Mouse (Mus musculus) liver, embryonic 12.5 days (tissue): ENCODE data around the gene Rsph6a. TPM values are rescaled to one million over a fixed set of nuclear protein-coding genes. Genes with fewer than 3 reads are reported as not detected.

Source experiments
- ATAC-seq: fragments of 200-750 bp; cut with Nextera tagmentation; 2 replicates; pipeline ENCODE4 v1.8.0; 2017; ENCODE audit warnings: moderate number of reproducible peaks, mild to moderate bottlenecking, moderate library complexity
- H3K27ac ChIP-seq: fragments of 300-500 bp; sonication (generic); 2 replicates; pipeline ENCODE4 v1.5.1; 2016; ENCODE audit warnings: mild to moderate bottlenecking
- H3K27me3 ChIP-seq: fragments of 300-500 bp; sonication (generic); replicated peaks from 2 replicates; pipeline ENCODE4 v1.6.1; 2016; ENCODE audit warnings: mild to moderate bottlenecking, moderate library complexity
- H3K36me3 ChIP-seq: fragments of 300-500 bp; sonication (generic); 2 replicates; pipeline ENCODE4 v1.6.1; 2016; ENCODE audit warnings: mild to moderate bottlenecking, moderate library complexity
- H3K4me1 ChIP-seq: fragments of 300-500 bp; sonication (generic); 2 replicates; pipeline ENCODE4 v1.6.1; 2016
- H3K4me2 ChIP-seq: fragments of 300-500 bp; sonication (generic); 2 replicates; pipeline ENCODE4 v1.6.1; 2016; ENCODE audit warnings: mild to moderate bottlenecking, moderate library complexity
- H3K4me3 ChIP-seq: fragments of 300-500 bp; sonication (generic); 2 replicates; pipeline ENCODE4 v1.5.1; 2016; ENCODE audit warnings: mild to moderate bottlenecking, moderate library complexity
- H3K9ac ChIP-seq: fragments of 300-500 bp; sonication (generic); 2 replicates; pipeline ENCODE4 v1.6.1; 2016; ENCODE audit warnings: mild to moderate bottlenecking, moderate library complexity
- H3K9me3 ChIP-seq: fragments of 300-500 bp; sonication (generic); replicated peaks from 2 replicates; pipeline ENCODE4 v1.6.1; 2016; ENCODE audit warnings: mild to moderate bottlenecking, moderate library complexity
- WGBS: fragments of 180-500 bp; shearing (Covaris S2); methylation state at CpG from one replicate; pipeline ENCODE4 v1.1.7; 2016; ENCODE audit not compliant: insufficient replicate concordance; 5-methylcytosine and 5-hydroxymethylcytosine counted together
- polyA plus RNA-seq: library from polyadenylated mRNA; unstranded; fragments of >200 nt; fragmentation: Nextera tagmentation; extraction: Ambion mirVana; gene quantifications from 2 replicates; pipeline ENCODE4 v1.2.1, GENCODE M21; 2016

The Rsph6a gene
- polyA plus RNA-seq, 1 experiment from 2014 or later: not detected

- H3K27me3 ChIP-seq: peaks cover 95% of the 10 kb centered on the region
- no peak for ATAC-seq
- H3K9ac ChIP-seq: peak overlapping the region; percentile 75
Measured at GRCm38 (mm10) chr7:19095751-19096110, 41.2 kb downstream of the Rsph6a start.

DNA sequence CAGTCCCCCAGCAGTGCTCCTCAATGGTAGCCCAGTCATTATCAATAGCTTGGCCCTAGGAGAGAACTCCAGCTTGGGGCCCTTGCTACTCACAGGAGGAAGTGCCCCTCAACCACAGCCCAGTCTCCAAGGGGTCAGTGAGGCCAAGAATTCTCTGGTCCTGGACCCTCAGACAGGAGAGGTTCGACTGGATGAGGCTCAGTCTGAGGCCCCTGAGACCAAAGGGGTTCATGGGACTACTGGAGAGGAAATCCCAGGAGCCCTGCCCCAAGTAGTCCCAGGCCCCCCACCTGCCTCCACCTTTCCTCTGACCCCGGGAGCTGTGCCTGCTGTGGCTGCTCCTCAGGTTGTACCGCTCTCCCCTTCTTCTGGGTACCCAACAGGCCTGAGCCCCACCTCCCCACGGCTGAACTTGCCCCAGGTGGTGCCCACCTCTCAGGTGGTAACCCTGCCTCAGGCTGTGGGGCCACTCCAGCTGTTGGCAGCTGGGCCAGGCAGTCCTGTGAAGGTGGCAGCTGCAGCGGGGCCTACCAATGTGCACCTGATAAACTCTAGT is 42.0 kb downstream of the Rsph6a start:
- WGBS: 45% methylated on average over 5 of the region's 5 CpGs
- no peaks in the 10 kb centered on the region for H3K36me3 ChIP-seq
- H3K9ac ChIP-seq: no peak overlapping the region
- H3K9me3 ChIP-seq: no peaks in the 10 kb centered on the region
- peaks cover 60% of the 10 kb centered on the region for H3K4me1 ChIP-seq
- ATAC-seq: no peak
- peaks cover 91% of the 10 kb centered on the region for H3K27me3 ChIP-seq
- peak overlapping the region; percentile 66 for H3K4me3 ChIP-seq
- peak overlapping the region; percentile 17; the same call in 1 of the 2 replicates for H3K27ac ChIP-seq
- H3K4me2 ChIP-seq: peak overlapping the region; percentile 98

More at GRCm38 (mm10) chr7:19095751-19096110, 41.2 kb downstream of the Rsph6a start:
- Histone ChIP-seq H3K27ac (peak overlapping the region; percentile 80; the same call in 1 of the 2 replicates), H3K9me3 (no peaks in the 10 kb centered on the region), H3K4me2 (peak overlapping the region; percentile 98), H3K4me3 (peak overlapping the region; percentile 66), H3K36me3 (no peaks in the 10 kb centered on the region), H3K4me1 (peaks cover 60% of the 10 kb centered on the region)
- WGBS: 2% methylated on average over 19 of the region's 19 CpGs

DNA sequence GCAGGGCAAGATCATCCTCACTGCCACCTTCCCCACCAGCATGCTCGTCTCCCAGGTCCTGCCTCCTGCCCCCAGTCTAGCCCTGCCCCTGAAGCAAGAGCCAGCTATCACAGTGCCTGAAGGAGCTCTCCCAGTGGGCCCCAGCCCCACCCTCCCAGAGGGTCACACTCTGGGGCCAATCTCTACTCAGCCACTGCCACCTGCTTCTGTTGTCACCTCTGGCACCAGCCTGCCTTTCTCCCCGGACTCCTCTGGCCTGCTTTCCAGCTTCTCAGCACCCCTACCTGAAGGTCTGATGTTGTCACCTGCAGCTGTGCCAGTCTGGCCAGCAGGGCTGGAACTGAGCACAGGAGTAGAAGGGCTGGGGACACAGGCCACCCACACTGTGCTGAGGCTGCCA is 42.7 kb downstream of the Rsph6a start:
- no peak overlapping the region for H3K27ac ChIP-seq
- H3K36me3 ChIP-seq: no peaks in the 10 kb centered on the region
- WGBS: 15% methylated on average over 2 of the region's 2 CpGs
- no peak overlapping the region for H3K4me3 ChIP-seq
- no peak overlapping the region for H3K4me2 ChIP-seq
- peaks cover 91% of the 10 kb centered on the region for H3K27me3 ChIP-seq
- no peak for ATAC-seq
- H3K9me3 ChIP-seq: no peaks in the 10 kb centered on the region
- no peak overlapping the region for H3K9ac ChIP-seq
- H3K4me1 ChIP-seq: peaks cover 54% of the 10 kb centered on the region

GRCm38 (mm10) chr7:19097863-19098262 is 43.4 kb downstream of the Rsph6a start:
- Histone ChIP-seq H3K27me3 (peaks cover 91% of the 10 kb centered on the region), H3K27ac (no peak overlapping the region), H3K36me3 (no peaks in the 10 kb centered on the region), H3K4me3 (no peak overlapping the region), H3K9me3 (no peaks in the 10 kb centered on the region), H3K4me1 (peaks cover 48% of the 10 kb centered on the region), H3K9ac (no peak overlapping the region), H3K4me2 (no peak overlapping the region)
- ATAC-seq: no peak

- H3K27ac ChIP-seq: no peak overlapping the region
- H3K9ac ChIP-seq: no peak overlapping the region
- no peaks in the 10 kb centered on the region for H3K36me3 ChIP-seq
- peaks cover 88% of the 10 kb centered on the region for H3K27me3 ChIP-seq
- peaks cover 38% of the 10 kb centered on the region for H3K4me1 ChIP-seq
- no peak overlapping the region for H3K4me3 ChIP-seq
- no peak overlapping the region for H3K4me2 ChIP-seq
- ATAC-seq: no peak
- 63% methylated on average over 7 of the region's 7 CpGs for WGBS
- H3K9me3 ChIP-seq: no peaks in the 10 kb centered on the region
Measured at GRCm38 (mm10) chr7:19098811-19099210, 44.3 kb downstream of the Rsph6a start.

GRCm38 (mm10) chr7:19100290-19100689 is 45.8 kb downstream of the Rsph6a start:
- no peak overlapping the region for H3K4me3 ChIP-seq
- 56% methylated on average over 1 of the region's 1 CpGs for WGBS
- no peak overlapping the region for H3K27ac ChIP-seq
- no peaks in the 10 kb centered on the region for H3K9me3 ChIP-seq
- peaks cover 23% of the 10 kb centered on the region for H3K4me1 ChIP-seq
- no peak for ATAC-seq
- H3K9ac ChIP-seq: no peak overlapping the region
- H3K4me2 ChIP-seq: no peak overlapping the region
- H3K36me3 ChIP-seq: no peaks in the 10 kb centered on the region
- H3K27me3 ChIP-seq: peaks cover 81% of the 10 kb centered on the region

GRCm38 (mm10) chr7:19103741-19104140 is 49.3 kb downstream of the Rsph6a start:
- Histone ChIP-seq H3K9ac (no peak overlapping the region), H3K27ac (no peak overlapping the region), H3K27me3 (peaks cover 58% of the 10 kb centered on the region), H3K36me3 (no peaks in the 10 kb centered on the region), H3K4me3 (no peak overlapping the region), H3K4me2 (no peak overlapping the region), H3K4me1 (no peaks in the 10 kb centered on the region), H3K9me3 (no peaks in the 10 kb centered on the region)
- ATAC-seq: no peak

DNA sequence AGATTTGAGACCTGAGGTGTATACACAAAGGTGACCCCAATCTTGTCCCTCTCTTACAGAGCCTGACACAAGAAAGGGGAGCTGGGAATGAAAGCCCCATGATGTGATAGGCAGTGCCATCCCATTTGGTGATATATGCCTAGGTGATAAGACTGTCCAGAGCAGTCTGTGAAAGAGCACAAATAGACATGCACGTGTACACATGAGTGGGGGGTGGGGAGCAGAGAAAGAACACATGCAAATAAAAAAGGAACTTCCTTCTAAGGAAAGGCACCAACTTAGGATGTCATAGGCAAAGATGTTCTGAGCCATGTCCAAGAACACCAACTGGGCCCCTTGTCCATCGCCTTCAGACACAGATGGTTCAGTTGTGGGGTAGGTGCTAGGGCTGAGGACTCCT is 50.0 kb downstream of the Rsph6a start:
- Histone ChIP-seq H3K4me1 (no peaks in the 10 kb centered on the region), H3K9ac (no peak overlapping the region), H3K9me3 (no peaks in the 10 kb centered on the region), H3K27me3 (peaks cover 54% of the 10 kb centered on the region), H3K4me3 (no peak overlapping the region), H3K27ac (no peak overlapping the region), H3K36me3 (no peaks in the 10 kb centered on the region), H3K4me2 (no peak overlapping the region)
- 51% methylated on average over 2 of the region's 2 CpGs for WGBS
- no peak for ATAC-seq

- 28% methylated on average over 3 of the region's 3 CpGs for WGBS
Measured at GRCm38 (mm10) chr7:19107436-19107835, 52.9 kb downstream of the Rsph6a start.

DNA sequence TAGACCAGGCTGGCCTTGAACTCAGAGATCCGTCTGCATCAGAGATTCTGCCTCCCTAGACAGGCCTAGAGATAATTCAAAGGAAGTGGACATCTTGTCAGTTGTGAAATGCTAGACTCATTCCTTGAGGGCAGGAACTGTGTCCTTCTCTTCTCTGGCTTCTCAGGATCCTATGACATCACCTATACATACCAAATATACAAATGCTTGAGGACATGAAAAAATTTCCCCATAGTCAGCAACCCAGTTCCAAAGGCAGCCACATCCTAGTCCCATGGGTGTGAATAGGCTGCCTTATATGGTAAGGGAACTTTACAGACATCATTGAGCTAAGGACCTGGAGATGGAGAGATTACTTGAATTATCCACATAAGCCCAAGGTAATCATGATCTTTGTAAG is 55.1 kb downstream of the Rsph6a start:
- 66% methylated on average over 1 of the region's 1 CpGs for WGBS
- H3K9me3 ChIP-seq: no peaks in the 10 kb centered on the region
- H3K4me3 ChIP-seq: no peak overlapping the region
- H3K27ac ChIP-seq: no peak overlapping the region
- no peak for ATAC-seq
- no peaks in the 10 kb centered on the region for H3K4me1 ChIP-seq
- no peak overlapping the region for H3K4me2 ChIP-seq
- H3K36me3 ChIP-seq: no peaks in the 10 kb centered on the region
- peaks cover 37% of the 10 kb centered on the region for H3K27me3 ChIP-seq
- H3K9ac ChIP-seq: no peak overlapping the region

More at GRCm38 (mm10) chr7:19107436-19107835, 52.9 kb downstream of the Rsph6a start:
- no peaks in the 10 kb centered on the region for H3K36me3 ChIP-seq
- H3K9ac ChIP-seq: no peak overlapping the region
- H3K4me3 ChIP-seq: no peak overlapping the region
- H3K4me2 ChIP-seq: no peak overlapping the region
- no peaks in the 10 kb centered on the region for H3K4me1 ChIP-seq
- H3K27ac ChIP-seq: no peak overlapping the region
- peaks cover 45% of the 10 kb centered on the region for H3K27me3 ChIP-seq
- H3K9me3 ChIP-seq: no peaks in the 10 kb centered on the region
- no peak for ATAC-seq

- Histone ChIP-seq H3K4me3 (0 out of 2 replicates have a peak within 1 kb of the TSS, but pooled peaks have one; percentile 8), H3K4me2 (peak within 1 kb of the TSS; percentile 95), H3K27ac (no peak within 1 kb of the TSS), H3K9ac (no peak within 1 kb of the TSS), H3K27me3 (peaks cover 16% of the 10 kb centered on the region), H3K36me3 (no peaks in the 10 kb centered on the region), H3K4me1 (peaks cover 29% of the 10 kb centered on the region), H3K9me3 (peaks cover 8% of the 10 kb centered on the region)
- ATAC-seq: no peak
- WGBS: 21% methylated on average over 64 of the region's 64 CpGs
Measured at GRCm38 (mm10) chr7:19118028-19118771, 63.7 kb downstream of the Rsph6a start, which contains the start of gene Gm4969. Gm4969 (minus strand) TSS chr7:19118368.

DNA sequence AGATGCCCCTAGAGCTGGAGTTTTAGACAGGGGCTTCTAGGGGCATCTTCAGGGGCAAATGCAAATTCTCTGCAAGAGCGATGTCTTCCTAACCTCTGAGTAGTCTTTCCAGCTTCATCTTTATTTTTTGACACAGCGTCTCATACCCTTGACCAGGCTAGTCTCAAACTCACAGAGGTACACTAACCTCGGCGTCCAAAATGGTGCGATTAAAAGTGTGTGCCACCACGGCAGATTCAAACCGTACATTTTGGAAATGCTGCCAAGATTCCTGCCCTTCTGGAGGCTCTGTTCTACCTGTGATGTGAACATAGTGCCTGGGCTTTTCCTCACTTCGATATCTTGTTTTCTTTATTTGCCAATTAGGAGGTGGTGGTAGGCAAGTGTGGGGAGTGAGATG is 64.6 kb downstream of the Rsph6a start:
- Histone ChIP-seq H3K9me3 (peaks cover 8% of the 10 kb centered on the region), H3K27me3 (peaks cover 15% of the 10 kb centered on the region), H3K4me3 (no peak overlapping the region), H3K9ac (no peak overlapping the region), H3K4me1 (peaks cover 29% of the 10 kb centered on the region), H3K36me3 (no peaks in the 10 kb centered on the region), H3K27ac (no peak overlapping the region), H3K4me2 (peak overlapping the region; percentile 95)
- peak; percentile 4; the same call in 1 of the 2 replicates for ATAC-seq
- WGBS: 88% methylated on average over 8 of the region's 8 CpGs
